Mouse (Mus musculus) layer of hippocampus, postnatal 36 days (tissue): ENCODE results near the gene Sars. TPM values are rescaled to one million over a fixed set of nuclear protein-coding genes. Genes with fewer than 3 reads are reported as not detected.
A peak's percentile ranks its signal among the peaks of the same experiment; 100 is the strongest.

Experiments
- DNase-seq, 2 experiments: peaks; one replicate each; pipeline ENCODE4 v3.0.0; 2022
- total RNA-seq, 2 experiments: library from RNA; stranded (reverse); gene quantifications; 2 replicates each; pipeline ENCODE4 v1.2.3; 2021

Gene Sars
- 100 to 1,000 TPM; 190 to 210 TPM for total RNA-seq

DNA sequence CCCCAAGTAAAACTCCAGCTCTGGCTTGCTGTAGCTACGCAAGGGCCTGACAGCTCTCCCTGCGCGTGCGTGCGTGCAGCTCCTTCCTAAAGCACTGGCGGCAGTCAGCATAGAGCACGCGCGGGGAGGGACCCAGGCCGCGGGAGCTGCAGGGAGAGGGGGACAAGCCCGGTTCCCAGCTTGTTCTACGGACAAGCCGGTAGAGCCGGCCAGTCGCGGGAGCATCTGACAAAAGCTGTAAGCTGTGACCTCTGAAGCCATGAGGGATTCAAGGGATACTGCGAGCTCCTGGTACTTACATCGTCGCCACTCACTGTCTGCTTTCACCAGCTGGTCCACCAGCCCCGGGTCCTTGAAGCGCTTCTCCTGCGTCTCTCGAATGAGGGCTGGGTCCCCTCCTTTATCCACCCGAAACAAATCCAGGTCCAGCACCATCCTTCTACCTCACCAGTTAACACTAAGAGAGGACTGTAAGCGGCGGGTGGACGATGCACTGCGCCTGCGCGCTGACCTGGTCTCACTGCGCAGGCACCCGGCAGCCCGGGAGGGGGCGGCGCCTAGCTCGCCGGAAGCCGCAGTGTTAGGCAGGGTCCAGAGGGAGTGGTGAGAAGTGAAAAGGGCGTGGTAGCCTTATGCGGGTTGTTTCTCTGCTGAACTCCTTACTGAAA is at the start of gene Sars:
Gene Sars (minus strand): TSS at position 512 of the 668 bp plus-strand sequence.
- peak; percentile 85 to 86 for DNase-seq

DNA sequence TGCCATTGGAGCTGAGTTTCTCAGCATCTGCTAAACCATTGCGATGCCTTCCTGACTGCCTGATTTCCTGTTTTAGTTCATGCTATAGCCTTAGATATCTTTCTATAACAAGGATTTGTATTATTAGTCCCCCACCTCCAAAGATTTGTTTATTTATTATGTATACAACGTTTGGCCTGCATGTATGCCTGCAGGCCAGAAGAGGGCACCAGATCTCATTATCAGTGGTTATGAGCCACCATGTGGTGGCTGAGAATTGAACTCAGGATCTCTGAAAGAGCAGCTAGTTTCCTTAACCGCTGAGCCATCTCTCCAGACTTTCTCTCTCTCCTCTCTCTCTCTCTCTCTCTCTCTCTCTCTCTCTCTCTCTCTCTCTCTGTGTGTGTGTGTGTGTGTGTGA is 45.0 kb upstream of the Sars start:
- no peak for DNase-seq

DNA sequence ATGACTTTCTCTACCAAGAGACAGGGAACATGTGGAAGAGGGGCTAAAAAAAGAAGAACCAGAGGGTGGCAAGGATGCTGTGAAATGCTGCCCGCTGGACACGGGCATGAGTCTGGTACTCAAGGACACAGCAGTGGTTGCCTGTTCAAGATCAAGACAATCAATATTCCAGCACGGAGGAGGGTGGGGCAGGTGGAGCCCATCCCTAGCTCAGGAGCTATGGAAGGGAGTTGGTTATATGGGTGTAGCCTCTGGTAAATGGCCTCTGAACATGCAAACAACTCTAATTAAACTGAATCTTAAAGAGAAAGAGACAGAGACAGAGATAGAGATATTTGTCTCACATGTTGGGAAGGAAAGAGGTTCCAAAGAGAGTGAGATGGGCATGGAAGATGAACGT is 39.7 kb upstream of the Sars start:
- no peak for DNase-seq

DNA sequence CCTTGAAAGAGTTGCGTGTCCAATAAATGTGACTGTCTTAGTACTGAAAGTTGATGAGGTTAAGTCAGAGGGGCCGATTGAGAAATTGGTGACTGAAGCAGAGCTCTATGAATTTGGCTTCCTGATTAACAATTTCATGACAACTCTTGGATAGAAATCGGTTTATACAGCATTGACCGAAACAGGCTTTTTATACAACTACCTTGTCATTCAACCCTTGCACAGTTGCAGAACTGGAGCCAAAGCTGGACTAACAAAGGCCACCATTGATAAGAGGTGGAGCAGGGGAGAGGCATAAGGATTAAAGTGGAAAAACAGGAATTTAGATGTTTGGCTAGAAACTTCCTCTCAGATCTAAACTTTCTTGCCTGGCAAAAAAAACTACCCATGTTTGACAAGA is 33.8 kb upstream of the Sars start:
- no peak for DNase-seq

DNA sequence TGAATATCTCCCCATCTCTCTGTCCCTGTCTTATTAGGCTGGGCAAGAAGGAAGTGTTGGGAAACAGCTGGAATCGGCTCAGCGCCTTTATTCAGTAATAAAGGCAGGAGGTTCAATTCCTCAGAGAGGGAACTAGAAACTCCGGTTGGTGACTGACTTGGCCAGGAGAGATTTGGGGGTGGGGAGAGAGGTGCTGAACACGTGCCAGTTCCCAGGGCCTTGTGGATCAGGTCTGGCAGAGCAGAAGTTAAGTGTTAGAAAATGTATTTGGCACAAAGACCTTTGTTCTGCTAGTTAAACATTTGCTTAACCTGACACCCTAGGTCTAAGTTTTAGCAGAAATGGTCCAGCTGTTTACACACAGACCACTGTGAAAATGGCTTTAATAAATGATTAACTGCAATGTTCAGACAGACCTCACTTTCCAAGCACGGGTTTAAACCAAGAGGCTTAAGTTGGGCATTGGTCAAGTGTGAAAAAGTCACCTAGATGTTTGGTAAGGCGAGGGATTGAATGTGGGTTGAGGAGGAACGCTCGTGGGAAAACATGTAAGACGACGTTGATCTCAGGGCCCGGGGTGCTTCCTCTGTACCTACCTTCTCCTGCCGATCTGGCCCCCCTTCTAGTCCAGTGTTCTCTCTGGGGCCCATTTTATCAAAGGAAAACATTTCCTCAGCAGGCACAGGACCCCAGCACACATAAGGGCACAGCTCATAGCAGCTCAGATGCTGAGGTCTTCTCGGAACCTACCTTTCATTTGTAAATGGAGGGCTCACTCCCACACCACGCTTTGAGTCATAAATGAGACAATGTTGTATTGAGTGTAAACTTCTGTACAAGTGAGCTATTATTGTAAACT is 32.0 kb upstream of the Sars start:
- no peak for DNase-seq

DNA sequence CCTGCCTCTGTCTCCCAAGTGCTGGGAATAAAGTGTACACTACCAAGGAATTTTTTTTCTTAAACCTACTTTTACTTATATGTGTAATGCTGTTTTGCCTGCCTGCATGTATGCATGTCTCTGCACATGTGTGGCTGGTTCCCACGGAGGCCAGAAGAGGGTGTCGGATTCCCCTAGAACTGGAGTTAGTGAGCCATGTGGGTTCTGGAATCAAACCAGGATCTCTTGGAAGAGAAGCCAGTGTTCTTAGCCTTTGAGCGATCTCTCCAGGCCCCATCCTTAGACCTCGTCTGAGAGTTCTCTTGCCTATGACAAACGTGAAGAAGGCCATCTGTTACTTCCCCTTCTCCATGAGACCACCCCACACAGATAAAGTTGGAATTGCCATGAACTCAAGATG is 30.5 kb upstream of the Sars start:
- DNase-seq, result no peak

DNA sequence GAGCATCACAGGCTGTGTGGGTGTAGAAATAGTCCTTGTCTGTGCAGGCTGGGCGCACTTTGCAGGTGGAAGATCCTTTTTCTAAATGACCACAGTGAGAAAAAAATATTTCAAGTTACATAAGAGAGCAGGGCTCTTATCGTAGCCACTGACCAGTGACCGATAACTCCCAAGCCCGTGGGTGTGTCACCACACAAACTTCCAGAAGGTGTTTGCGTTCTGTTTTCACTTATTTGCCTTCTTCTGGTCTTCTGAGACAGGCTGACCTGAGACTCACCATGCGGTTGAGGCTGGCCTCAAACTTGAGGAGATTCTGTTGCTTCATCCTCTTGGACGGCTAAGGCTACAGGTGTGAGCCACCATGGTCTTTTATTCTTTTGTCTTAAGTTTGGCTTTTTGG is 30.0 kb upstream of the Sars start:
- no peak for DNase-seq

DNA sequence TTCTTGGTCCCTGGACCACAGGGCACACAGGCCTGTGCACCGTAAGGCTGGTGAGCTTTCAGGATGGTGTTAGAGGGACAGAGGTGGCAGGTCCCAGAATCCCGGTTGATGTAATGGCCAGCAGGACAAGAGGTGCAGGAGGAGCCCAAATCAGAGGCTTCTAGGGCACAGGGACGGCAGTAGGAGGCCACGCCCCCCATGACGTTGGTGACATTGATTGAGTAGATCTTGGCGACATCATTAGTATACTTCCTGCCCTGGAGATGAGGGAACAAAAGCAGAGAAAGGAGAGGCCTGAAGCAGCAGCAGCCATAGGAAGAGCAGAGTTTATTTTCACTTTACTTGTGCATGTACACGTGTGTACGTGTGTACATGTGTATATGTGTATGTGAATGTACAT is 22.8 kb upstream of the Sars start:
- no peak for DNase-seq

DNA sequence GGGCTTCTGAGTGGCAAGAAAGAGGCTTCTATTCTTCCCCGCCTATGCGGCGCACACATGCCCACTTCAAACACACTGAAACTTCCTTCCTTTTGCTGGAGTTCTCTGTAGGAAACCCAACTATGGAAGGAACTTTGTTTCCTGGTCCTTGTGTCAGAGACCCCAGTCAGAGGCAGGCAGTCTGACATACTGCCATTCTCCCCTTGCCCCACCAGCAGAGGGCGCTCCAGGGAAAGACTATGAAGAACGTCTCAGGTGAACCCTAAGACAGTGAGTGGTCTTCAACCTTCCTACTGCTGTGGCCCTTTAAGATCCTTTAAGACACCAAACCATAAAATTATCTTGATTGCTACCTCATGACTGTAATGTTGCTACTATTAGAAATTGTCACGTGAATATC is 21.4 kb upstream of the Sars start:
- DNase-seq, result peak in 1 of 2 experiments; percentile 27

DNA sequence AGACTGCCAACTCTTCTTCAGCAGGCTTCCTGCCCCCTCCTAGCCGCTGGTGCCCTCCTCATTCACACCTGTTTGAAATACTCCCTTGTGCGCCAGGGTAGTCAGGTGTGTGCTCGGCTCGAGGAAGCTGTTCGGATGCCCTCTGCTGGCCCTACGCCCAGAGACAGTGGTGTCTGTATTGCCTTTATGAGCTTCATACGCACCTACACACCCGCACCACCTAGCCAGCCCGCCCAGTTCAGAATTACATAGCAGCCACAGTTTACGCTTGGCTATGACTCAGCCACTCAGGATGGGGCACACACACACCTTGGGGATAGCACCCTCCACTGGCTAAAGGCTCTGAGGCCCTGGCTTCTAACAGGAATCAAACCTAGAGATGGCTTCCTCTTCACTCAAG is 13.9 kb upstream of the Sars start:
- no peak for DNase-seq

DNA sequence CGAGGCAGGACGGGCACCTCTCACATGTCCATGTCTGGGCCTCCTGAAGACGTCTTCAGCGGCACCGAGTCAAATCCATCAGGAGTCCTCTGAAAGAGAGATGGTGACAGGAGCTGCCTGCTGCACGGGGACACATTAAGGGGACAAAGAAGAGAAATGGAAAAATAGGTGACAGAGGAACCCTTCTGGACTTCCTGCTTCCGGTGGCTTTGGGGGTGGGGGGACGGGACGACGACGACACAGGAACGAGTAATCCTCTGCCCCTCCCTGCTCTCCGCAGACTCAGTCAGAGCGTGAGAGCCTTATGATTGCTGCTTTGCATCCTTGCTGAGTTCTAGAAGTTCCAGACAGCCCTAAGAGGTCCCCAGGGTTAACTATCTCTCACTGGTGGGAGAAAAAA is 13.4 kb upstream of the Sars start:
- no peak for DNase-seq

DNA sequence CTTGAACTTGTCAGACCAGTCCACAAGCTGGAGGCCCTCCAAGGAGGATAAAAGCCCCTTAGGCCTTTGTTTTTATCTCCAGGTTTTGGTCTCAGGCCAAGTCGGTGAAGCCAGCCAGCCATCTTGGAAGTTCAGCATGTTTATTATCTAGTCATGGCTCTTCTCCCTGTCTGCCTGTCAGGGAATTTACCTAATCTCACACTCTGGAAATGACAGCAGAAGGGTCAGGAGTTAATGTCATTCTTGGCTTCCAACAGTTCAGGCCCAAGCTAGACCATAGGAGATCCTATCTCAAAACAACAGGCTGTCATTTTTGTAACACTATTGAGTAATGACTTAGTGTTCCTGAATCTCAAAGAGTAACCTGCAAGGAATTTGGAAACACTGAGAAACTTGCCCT is 9.2 kb upstream of the Sars start:
- no peak for DNase-seq

DNA sequence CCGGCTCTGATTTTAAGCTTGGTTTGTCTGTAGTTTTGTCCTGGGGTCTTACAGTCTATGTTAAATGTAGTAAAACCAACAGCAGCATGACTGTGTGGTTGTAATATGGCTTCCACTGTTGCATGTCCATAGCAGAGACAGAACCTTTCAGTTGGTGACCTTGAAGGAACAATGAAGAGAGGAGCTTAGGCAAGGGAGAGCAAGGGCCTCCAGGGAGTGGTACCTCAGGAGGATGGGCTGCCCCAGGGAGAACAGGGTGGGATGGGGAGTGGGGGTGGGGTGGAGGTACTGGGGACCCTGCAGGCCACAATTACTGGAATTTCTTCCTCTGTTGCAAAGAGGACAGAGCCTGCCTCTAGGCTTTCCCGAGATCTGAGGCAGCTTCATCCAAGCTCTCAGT is 7.0 kb upstream of the Sars start:
- no peak for DNase-seq

DNA sequence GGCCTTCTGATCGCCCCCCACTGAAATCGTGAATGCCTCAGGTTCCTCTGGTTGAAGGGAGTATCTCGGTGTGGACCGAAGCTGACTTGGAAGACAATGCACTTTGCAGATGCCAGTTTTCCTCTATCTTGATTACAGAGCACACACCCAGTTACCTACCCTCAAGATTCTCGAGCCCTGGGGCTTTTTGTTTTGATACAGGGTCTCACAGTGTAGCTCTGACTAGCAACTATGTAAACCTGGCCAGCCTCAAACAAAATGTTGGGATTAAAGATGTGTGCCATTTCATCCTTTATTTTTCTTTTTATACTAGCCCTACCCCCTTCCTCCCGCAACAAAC is 327 bp upstream of the Sars start:
- no peak for DNase-seq

DNA sequence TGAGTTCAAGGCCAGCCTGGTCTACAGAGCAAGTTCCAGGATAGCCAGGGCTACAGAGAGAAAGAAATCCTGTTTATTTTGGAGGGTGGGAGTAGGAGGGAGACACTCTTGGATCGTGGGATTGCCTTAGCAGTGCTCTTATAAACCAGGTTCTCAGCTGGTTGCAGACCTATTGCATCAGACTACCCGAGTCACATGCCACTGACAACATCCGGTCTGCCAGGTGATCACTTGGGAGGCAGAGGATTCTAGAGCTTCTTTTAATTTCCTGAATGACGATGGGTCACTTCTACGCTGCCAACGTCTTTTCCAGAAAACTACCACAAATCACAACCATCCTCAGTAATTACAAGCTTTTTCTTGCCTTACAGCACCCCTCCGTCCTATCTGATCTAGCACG is 980 bp downstream of the Sars start:
- peak in 1 of 2 experiments; percentile 25 for DNase-seq

DNA sequence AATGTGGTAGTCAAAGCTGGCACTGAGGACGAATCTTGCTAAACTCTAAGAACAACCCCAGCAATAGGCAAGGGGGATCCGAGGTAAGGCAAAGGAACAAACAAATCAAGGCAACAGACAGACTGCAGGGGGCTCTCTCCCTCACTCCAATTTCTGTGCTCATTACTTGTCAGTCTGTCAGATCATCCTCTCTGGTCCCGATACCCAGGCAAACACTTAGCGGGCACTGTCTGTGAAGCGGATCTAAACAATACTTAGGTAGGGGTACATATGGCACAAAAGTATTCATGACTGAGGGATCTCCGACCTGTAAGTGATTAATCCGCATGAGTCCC is 8.7 kb downstream of the Sars start:
- no peak for DNase-seq

DNA sequence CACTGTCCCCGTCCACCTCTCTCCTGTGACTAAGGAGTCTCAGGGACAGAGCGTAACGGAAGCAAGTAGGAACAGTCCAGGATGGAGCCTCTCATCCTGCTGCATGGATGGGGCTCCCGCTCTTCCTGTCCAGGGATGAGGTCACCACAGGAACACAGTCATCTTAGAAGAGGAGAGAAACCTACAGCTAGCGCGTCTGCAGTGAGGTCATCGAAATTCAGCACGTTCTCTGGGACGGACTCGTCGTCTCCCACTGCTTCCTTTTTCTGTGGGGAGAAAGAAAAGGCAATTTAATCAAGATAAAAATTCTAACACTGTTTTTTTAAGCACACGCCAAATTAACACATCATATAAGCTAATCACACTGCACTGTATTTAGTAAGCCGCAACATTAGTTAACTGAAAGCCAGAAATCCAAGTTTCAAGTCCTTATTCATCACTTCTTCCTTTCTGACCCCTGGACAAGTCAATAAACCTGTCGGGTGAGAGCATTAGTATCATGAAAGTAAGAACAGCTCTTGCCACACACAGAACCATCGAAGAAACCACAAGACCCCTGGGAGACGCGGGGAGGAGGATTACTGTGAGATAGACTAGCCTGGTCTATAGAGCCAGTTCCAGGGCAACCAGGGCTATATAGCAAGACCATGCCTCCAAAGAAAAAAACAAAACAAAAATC is 9.2 kb downstream of the Sars start:
- no peak for DNase-seq

DNA sequence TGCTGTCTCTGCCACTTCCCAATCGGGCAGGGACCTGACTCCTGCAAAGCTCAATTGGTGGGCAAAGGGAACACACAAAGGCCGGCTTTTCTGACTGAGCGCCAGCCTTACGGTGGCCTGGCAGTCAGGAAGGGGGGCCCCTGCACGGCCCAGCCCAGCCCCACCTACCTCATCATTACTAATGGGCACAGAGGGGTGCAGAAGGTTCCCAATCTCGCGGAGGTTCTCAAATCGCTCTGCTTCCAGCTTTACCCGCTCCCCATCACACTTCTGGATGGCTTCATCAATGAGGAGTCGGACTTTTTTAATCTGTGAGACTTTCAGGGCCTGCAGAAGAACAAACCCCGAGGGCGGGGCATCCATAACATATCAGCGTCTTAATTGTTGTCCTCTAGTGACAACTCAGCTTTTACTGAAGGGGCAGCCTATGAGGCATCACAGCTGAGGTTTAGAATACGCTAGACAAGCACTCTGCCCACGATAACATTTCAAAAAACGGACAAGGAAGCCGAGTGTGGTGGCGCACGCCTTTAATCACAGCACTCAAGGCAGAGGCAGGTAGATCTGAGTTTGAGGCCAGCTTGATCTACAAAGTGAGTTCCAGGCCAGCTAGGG is 11.0 kb downstream of the Sars start:
- no peak for DNase-seq

DNA sequence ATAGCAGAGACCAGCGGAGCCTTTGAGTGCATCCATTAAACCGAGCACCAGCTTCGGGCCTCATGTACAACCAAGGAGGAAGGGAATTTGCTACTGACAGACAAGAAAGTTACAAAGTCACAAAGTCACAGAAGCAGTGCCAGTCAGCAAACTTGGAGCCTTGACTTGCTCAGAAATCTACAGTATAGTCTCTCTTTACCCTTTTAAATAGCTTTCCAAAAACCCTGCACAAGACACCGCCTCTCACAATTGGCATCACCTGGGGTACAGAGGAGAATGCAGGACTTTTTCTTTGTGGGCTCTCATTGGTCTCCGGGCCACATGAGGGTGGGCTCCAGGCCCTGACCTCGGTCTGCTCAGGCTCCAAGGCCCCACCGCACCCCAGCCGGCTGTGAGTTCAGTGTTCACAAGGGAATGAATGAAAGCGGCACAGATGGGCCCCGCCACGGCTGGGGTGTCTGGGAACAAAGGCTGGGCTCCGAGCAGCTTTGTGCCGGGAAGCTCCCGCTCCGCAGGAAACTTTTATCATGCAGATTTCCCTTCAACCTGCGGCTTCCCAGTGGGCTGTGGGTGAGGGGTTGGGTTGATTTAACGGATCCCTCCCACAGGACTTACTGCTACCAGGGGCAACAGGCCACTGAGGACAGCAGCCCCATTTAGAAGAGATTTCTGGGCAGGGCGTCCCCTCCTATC is 11.7 kb downstream of the Sars start:
- no peak for DNase-seq

DNA sequence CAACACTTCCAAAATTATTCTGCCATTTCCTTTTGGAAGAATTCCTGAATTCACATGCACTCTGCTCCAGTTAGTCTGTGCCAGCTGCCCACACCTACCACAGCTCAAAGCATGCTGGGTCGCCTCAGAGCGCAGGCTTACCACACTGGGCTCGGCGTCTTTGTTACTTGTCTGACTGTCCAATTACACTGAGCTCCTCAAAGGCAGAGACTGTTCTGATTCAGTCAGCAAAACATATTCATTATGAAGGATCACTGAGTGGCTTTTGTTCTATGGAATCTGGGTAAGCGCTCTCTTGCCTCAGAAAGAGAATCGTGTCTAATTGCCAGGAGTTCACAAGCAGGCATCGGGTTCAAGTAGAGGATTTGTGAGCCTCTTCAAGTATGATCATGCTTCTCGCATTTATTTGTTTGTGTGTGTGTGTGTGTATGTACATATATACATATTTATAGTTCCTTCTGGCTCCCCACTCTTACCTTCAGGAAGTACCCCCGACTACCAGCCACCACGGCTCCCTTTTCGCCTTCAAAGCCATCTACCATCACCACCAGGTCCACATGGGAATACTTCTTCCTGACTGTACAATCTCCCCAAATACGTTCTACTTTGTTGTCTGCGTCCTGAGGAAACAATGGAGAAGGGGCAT is 12.3 kb downstream of the Sars start:
- DNase-seq, result no peak

DNA sequence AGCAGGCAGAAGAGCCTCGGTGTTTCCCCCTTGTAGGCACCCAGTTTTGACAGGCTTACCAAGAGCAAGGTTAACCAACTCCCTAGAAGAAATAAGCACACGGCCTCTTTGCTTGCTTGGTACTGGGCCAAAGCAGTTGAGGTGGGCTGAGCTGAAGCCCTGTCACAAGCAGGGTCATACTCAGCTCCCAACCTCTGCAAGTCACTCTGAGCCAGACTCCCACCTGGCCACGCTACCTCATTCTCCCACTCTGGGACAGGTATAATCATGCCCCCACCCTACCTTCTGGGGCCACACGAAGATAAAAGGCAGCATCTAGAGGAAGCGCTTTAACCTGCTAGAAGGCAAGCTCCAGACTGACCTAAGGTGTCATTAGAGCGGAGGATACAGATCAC is 19.4 kb downstream of the Sars start:
- DNase-seq, result no peak

DNA sequence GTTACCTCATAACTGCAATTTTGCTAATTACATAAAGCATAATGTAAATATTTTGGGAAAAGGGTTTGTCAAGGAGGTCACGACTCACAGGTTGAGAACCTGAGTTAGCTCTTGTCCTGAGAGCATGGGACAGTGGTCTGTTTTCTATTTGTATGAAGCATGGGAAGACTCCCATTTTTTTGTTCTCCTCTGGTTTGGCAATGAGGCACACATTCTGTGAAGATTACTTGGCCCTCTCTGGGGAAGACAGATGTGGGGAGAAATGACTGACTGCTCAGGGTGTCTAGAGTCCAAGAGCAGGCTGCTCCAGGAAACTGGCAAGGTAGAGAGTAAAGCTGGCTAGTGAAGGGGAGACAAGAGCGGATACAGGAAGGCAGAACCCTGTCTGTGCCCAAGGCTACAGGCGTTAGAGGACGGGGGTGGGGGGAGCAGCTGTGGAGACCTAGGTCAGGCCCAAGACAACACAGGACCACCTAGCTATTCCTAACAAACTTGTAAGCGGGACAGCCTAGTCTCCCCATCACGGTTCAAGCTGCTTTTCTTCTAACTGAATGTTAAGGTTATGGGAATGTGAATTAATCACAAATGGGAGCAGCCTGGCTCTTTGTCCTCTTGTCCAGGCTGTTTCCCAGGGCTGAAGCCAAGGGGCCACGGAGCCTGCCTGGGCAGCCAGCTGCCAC is 19.9 kb downstream of the Sars start:
- DNase-seq, result no peak
